Mouse (Mus musculus): ENCODE measurements around the gene Mitf. TPM values are rescaled to one million over a fixed set of nuclear protein-coding genes. Genes with fewer than 3 reads are reported as not detected.

Mitf gene
- total RNA-seq, 2 experiments from 2014 or later = 5.8 to 9.7 TPM

DNA sequence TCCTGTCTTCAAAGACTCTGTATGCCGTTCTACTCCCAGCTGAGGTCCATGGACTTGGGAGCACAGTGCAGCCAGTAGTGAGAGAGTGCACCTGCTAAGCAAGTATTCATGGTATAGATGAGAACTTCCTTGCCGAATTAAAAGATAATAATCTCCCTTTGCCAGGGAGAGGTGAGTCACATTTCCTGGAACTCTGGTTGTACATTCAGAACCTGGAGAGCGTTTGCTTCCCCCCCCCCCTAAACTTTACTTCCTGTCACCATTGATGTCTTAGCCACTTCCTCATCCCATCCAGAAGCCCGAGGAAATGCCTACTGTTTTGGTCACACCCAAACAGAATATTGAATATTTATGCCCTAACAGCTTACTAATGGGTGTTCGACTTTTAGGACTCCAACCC, 209.0 kb downstream of the Mitf start:
- ATAC-seq (replicated peaks; ENCODE audit: poor library complexity) = no peak

- ATAC-seq (replicated peaks; ENCODE audit: poor library complexity) = no peak
Observed at GRCm38 (mm10) chr6:98023876-98024275, 217.0 kb downstream of the Mitf start.

DNA sequence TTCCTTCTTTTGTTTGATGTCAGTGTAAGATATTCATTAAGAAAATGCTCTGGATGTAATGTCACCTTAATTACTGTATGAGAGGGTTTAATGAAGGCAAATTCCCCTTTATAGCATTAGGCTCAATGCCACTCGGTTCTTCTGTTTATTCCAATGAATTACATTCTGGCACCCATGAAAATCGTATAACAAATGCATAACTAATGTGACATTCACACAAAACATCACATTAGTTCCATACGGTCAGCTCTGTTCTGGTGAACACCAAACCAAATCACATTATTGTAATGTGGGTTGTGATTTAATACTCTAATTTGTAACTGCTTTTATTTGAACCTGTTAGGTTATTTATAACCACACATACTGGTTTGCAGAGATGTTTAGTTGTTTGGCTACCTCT, 231.7 kb downstream of the Mitf start:
- no peak for ATAC-seq (replicated peaks; ENCODE audit: poor library complexity)

DNA sequence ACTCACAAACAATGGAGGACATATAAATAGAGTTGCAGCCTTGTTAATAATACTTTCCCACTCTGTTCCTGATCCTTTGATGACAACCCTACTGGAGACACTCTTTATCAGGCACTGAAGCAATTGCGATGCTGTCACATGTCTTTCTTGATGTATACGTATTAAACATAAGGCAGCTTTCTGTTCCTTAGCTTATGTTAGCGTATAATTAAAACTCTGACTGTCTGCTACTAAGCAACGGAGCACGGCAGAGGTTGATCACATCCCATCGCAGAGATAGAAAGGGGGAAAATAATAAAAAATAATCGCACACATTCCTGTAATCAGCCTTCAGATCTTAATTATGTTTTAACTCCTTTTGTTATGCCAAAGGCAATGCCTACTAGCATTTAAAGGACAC, 234.9 kb downstream of the Mitf start:
- no peak for ATAC-seq (replicated peaks; ENCODE audit: poor library complexity)

DNA sequence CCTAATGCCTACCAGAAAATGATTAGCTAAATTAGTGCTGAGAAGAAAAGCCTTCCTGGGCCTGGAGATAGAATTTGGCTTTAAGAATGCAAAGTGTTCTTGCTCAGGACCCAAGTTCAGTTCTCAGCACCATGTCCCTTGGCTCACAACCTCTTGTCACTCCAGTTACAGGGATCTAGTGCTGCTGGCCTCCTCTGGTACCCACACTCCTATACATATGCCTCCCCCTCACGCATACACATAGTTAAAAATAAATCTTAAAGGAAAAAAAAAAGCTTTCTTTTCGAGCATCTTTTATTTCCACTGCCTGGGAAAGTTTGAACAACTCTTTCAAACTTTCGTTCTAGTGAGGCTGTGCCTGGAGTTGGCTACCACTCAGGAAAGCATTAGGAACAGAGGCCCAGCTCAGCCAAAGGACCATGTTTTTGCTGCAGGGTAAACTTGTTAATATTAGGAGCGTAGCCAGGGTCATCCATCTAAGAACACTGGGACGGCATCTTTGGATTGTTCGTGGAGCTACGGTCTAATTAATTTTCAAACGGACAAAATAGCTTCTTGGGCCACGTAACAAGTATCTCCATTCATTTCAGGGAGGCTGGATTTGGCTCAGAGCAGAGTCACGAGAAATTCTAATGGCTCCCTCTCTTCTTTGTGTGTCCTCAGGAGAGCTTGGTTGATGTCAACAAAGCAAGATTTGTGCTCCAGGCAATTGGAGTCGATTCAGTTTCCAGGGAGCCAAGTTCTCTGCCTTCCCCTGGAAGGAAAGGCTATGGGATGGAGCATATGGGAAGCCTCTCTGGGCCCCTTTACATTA, 239.7 kb downstream of the Mitf start:
- ATAC-seq (replicated peaks; ENCODE audit: poor library complexity) = no peak

GRCm38 (mm10) chr6:98047741-98048140, 240.9 kb downstream of the Mitf start:
- ATAC-seq (replicated peaks; ENCODE audit: poor library complexity) = no peak

- ATAC-seq (replicated peaks; ENCODE audit: poor library complexity) = no peak
Observed at GRCm38 (mm10) chr6:98048671-98049438, 242.0 kb downstream of the Mitf start.

DNA sequence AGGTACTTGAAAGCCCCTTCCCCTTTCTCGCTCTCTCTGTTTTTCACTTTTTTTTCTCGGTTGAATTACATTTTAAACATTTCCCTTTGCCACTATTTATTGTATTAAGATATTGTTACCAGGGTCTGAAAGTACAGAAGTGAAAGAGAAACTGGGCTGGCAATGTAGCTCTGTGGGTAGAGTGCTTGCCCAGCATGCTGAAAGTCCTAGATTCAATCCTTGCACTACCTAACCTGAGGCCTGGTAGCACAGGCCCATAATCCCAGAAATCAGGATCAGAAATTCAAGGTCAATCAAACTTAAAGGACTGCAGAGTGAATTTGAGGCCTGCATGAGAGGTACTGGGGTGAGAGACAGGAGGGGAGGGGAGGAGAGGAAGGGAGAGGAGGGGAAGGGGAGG, 242.7 kb downstream of the Mitf start:
- no peak for ATAC-seq (replicated peaks; ENCODE audit: poor library complexity)

- no peak for ATAC-seq (replicated peaks; ENCODE audit: poor library complexity)
Observed at GRCm38 (mm10) chr6:98061878-98062277, 255.0 kb downstream of the Mitf start.

DNA sequence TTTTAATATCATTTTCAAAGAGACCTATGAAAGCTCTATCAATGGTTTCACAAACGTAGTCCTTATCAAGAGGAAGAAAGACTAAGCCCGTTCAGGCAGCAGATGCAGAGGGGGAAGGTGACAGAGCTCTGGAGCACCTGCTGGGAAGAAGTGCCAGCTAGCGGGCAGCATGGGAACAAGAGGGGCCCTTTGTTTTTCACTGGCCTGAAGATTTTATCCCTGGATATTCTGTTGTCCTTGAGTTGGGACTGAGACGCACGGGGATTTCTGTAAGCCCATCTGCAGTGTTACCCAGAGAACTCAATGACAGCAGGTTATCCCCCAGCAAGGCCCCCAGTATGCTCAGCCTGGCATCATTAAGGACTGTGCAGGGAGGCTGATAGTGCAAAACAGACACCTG, 258.1 kb downstream of the Mitf start:
- ATAC-seq (replicated peaks; ENCODE audit: poor library complexity) = no peak

- no peak for ATAC-seq (replicated peaks; ENCODE audit: poor library complexity)
Observed at GRCm38 (mm10) chr6:98066420-98066819, 259.6 kb downstream of the Mitf start.

Other genes with a start within 250 kb of the Mitf start
- gene Frmd4b, start 189.5 kb upstream of the Mitf start, total RNA-seq (2015) = 5.0 and 5.6 TPM in 2 replicates
- 7.8 and 9.6 TPM in 2 replicates for gene Frmd4b, start 189.5 kb upstream of the Mitf start, total RNA-seq (2017)

Data from megakaryocyte progenitor cell, adult 5-6 weeks (primary cell).